Mouse (Mus musculus) stomach, postnatal 0 days (tissue): ENCODE measurements at regions not wholly inside any gene's neighbourhood (a gene's known extent, or its start where the extent isn't known, plus 50 kb on each side); places are given as distances from the start of the nearest gene placed in this dataset.

Experiments
- ATAC-seq: fragments of 200-750 bp; cut with Nextera tagmentation; 2 replicates; pipeline ENCODE4 v1.8.0; 2017; ENCODE audit not compliant: low FRiP score, low TSS enrichment
- DNase-seq: peaks from one replicate; pipeline ENCODE4 v3.0.0-alpha.2; 2016; ENCODE audit warnings: low spot score
- H3K27ac ChIP-seq: fragments of 300-500 bp; sonication (generic); replicated peaks from 2 replicates; pipeline ENCODE4 v1.5.1; 2014; ENCODE audit warnings: mild to moderate bottlenecking, control low read depth
- H3K27me3 ChIP-seq: fragments of 300-500 bp; sonication (generic); 2 replicates; pipeline ENCODE4 v1.6.1; 2014; ENCODE audit warnings: low read length; ENCODE audit not compliant: control insufficient read depth, insufficient read depth
- H3K36me3 ChIP-seq: fragments of 300-500 bp; sonication (generic); 2 replicates; pipeline ENCODE4 v1.6.1; 2014; ENCODE audit warnings: low read length, mixed read lengths; ENCODE audit not compliant: control insufficient read depth, insufficient read depth
- H3K4me1 ChIP-seq: fragments of 300-500 bp; sonication (generic); replicated peaks from 2 replicates; pipeline ENCODE4 v1.6.1; 2014; ENCODE audit warnings: antibody characterized with exemption; ENCODE audit not compliant: control insufficient read depth, insufficient read depth
- H3K4me2 ChIP-seq: fragments of 300-500 bp; sonication (generic); replicated peaks from 2 replicates; pipeline ENCODE4 v1.6.1; 2014; ENCODE audit warnings: low read depth, mild to moderate bottlenecking, control low read depth, moderate library complexity
- H3K4me3 ChIP-seq: fragments of 300-500 bp; sonication (generic); 2 replicates; pipeline ENCODE4 v1.5.1; 2014; ENCODE audit warnings: low read depth, low read length, control low read depth
- H3K9ac ChIP-seq: fragments of 300-500 bp; sonication (generic); 2 replicates; pipeline ENCODE4 v1.6.1; 2014; ENCODE audit warnings: mild to moderate bottlenecking, low read length, control low read depth, mixed read lengths
- H3K9me3 ChIP-seq: fragments of 300-500 bp; sonication (generic); 2 replicates; pipeline ENCODE4 v1.6.1; 2016; ENCODE audit warnings: low read length; ENCODE audit not compliant: control insufficient read depth
- CTCF ChIP-seq: IDR thresholded peaks from 2 replicates; pipeline ENCODE4 v1.5.1; 2016; ENCODE audit warnings: antibody characterized with exemption, low read depth, mild to moderate bottlenecking, moderate library complexity
- EP300 ChIP-seq: optimal IDR thresholded peaks from 2 replicates; pipeline ENCODE3; 2016; ENCODE audit warnings: antibody characterized with exemption
- WGBS: fragments of 180-500 bp; shearing (Covaris S2); extraction: QIAGEN DNeasy Blood & Tissue Kit; methylation state at CpG from one replicate; pipeline ENCODE4 v1.1.7; 2014; 5-methylcytosine and 5-hydroxymethylcytosine counted together

- no peaks in the 10 kb centered on the region for H3K27me3 ChIP-seq
- no peak overlapping the region for H3K4me2 ChIP-seq
- ATAC-seq (peak; percentile 67), DNase-seq (no peak)
- H3K27ac ChIP-seq: no peak overlapping the region
- H3K36me3 ChIP-seq: no peaks in the 10 kb centered on the region
- no peaks in the 10 kb centered on the region for H3K4me1 ChIP-seq
- TF ChIP-seq EP300 (no peak), CTCF (no peak)
- H3K9ac ChIP-seq: no peak overlapping the region
- no peak overlapping the region for H3K4me3 ChIP-seq
- no peaks in the 10 kb centered on the region for H3K9me3 ChIP-seq
Observed at GRCm38 (mm10) chr15:82695238-82695637, 68.7 kb downstream of the Cyp2d40 start.

GRCm38 (mm10) chr15:82694529-82694928 lies 69.5 kb downstream of the Cyp2d40 start:
- 77% methylated on average over 1 of the region's 1 CpGs for WGBS

DNA sequence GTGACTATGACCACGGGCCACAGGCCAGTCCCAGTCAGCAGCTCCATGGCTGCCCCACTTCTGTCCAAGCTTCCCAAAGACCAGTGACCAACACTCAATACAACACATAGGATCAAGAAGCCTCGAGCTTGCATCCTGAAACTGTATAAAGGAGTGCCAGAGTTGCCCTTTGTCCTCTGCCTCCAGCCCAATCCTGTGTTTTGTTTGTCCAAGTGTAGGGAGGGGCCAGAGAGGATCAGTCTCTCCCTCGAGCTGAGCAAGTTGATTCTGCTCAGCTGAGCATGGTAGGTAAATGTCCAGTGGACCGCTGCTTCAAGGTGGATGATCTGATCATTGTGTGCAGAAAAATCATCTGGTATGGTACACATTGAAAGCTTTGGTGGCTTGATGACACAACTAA lies 71.0 kb downstream of the Cyp2d40 start:
- Histone ChIP-seq H3K36me3 (no peaks in the 10 kb centered on the region), H3K4me3 (no peak overlapping the region), H3K9me3 (no peaks in the 10 kb centered on the region), H3K27ac (no peak overlapping the region), H3K4me1 (no peaks in the 10 kb centered on the region), H3K9ac (no peak overlapping the region), H3K27me3 (no peaks in the 10 kb centered on the region), H3K4me2 (no peak overlapping the region)
- DNase-seq (peak; percentile 69), ATAC-seq (peak; percentile 88)
- 46% methylated on average over 4 of the region's 4 CpGs for WGBS
- TF ChIP-seq EP300: no peak
- TF ChIP-seq CTCF: no peak

More at GRCm38 (mm10) chr15:82694529-82694928, 69.5 kb downstream of the Cyp2d40 start:
- Histone ChIP-seq H3K4me2 (no peak overlapping the region), H3K27ac (no peak overlapping the region), H3K27me3 (no peaks in the 10 kb centered on the region), H3K4me1 (no peaks in the 10 kb centered on the region), H3K4me3 (no peak overlapping the region), H3K36me3 (no peaks in the 10 kb centered on the region), H3K9ac (no peak overlapping the region), H3K9me3 (no peaks in the 10 kb centered on the region)
- TF ChIP-seq CTCF (no peak), EP300 (no peak)
- no peak for ATAC-seq
- no peak for DNase-seq
